Mouse (Mus musculus): ENCODE measurements around the gene Sry. TPM values are rescaled to one million over a fixed set of nuclear protein-coding genes. Genes with fewer than 3 reads are reported as not detected.

The Sry gene
- total RNA-seq (2014; rRNA removed) (not detected in 2 replicates), polyA plus RNA-seq (2012; rRNA removed) (not detected in 2 replicates)

DNA sequence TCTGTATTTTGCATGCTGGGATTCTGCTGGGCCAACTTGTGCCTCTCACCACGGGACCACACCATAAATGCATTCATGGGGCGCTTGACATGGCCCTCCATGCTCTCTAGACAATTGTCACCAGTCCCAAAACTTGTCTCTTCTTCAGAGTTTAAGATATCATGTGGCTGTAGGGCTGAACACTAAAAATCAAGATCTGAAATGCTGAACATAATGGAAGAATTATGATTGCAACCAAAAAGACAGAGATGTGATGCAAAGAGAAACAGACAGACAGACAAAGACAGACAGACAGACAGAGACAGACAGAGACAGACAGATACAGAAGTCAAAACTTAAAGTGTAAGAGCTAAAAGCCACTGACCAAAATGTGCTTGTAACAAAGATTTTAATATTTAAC, at the start of gene Sry:
Sry (minus strand) TSS at position 101 of the 400 bp plus-strand sequence.
- H3K27ac ChIP-seq (replicated peaks; ENCODE audit: insufficient read depth, low read depth, low read length), result no peak within 1 kb of the TSS
- WGBS, result 50% methylated on average over 2 of the region's 2 CpGs
- no peaks in the 10 kb centered on the region for H3K79me2 ChIP-seq (ENCODE audit: control insufficient read depth, insufficient read depth, low read length)
- no peak within 1 kb of the TSS for H3K9ac ChIP-seq (ENCODE audit: low read depth, low read length)
- no peak within 1 kb of the TSS for H3K4me3 ChIP-seq (ENCODE audit: insufficient read depth, low read depth, low read length)
- DNase-seq (ENCODE audit: extremely low read depth, low read depth, low spot score), result no peak
- TF ChIP-seq CTCF (IDR thresholded peaks at IDR 0.05; ENCODE audit: low read depth, low read length) (no peak), POLR2A (IDR thresholded peaks at IDR 0.05; ENCODE audit: extremely low read depth, insufficient read depth, low read length) (no peak)
- H3K4me1 ChIP-seq (ENCODE audit: control insufficient read depth, insufficient read depth, low read length), result no peaks in the 10 kb centered on the region
- no peaks in the 10 kb centered on the region for H3K27me3 ChIP-seq (ENCODE audit: control insufficient read depth, insufficient read depth, low read length)
- H3K36me3 ChIP-seq (ENCODE audit: control insufficient read depth, insufficient read depth, low read length), result no peaks in the 10 kb centered on the region

Other genes with a start within 250 kb of the Sry start
- gene H2al2c, start 64.6 kb downstream of the Sry start, total RNA-seq (2014; rRNA removed), result not detected in 2 replicates
- gene H2al2c, start 64.6 kb downstream of the Sry start, polyA plus RNA-seq (2012; rRNA removed), result not detected in 2 replicates
- not detected in 2 replicates for gene H2al2b, start 57.0 kb upstream of the Sry start, total RNA-seq (2014; rRNA removed)
- not detected in 2 replicates for gene H2al2b, start 57.0 kb upstream of the Sry start, polyA plus RNA-seq (2012; rRNA removed)
- not detected in 2 replicates for gene Gm4064, start 132.5 kb upstream of the Sry start, total RNA-seq (2014; rRNA removed)
- not detected in 2 replicates for gene Gm4064, start 132.5 kb upstream of the Sry start, polyA plus RNA-seq (2012; rRNA removed)
- not detected in 2 replicates for gene Rbmy, start 167.0 kb upstream of the Sry start, total RNA-seq (2014; rRNA removed)
- gene Rbmy, start 167.0 kb upstream of the Sry start, polyA plus RNA-seq (2012; rRNA removed), result not detected in 2 replicates
- gene Gm10256, start 167.0 kb upstream of the Sry start, total RNA-seq (2014; rRNA removed), result not detected in 2 replicates
- not detected in 2 replicates for gene Gm10256, start 167.0 kb upstream of the Sry start, polyA plus RNA-seq (2012; rRNA removed)
- gene Gm10352, start 237.3 kb upstream of the Sry start, total RNA-seq (2014; rRNA removed), result not detected in 2 replicates
- not detected in 2 replicates for gene Gm10352, start 237.3 kb upstream of the Sry start, polyA plus RNA-seq (2012; rRNA removed)

Measured in liver, adult 2 months (tissue).